Mouse (Mus musculus) forebrain, postnatal 0 days (tissue): ENCODE data around the gene Usp30. TPM values are rescaled to one million over a fixed set of nuclear protein-coding genes. Genes with fewer than 3 reads are reported as not detected.

Source experiments
- ATAC-seq: fragments of 200-750 bp; cut with Nextera tagmentation; 2 replicates; pipeline ENCODE4 v1.8.0; 2017; ENCODE audit warnings: mild to moderate bottlenecking, moderate library complexity
- DNase-seq: peaks from one replicate; pipeline ENCODE4 v3.0.0-alpha.2; 2015
- H3K27ac ChIP-seq: fragments of 300-500 bp; sonication (generic); 2 replicates; pipeline ENCODE4 v1.5.1; 2014; ENCODE audit warnings: low read depth, mild to moderate bottlenecking, antibody characterized with exemption, low read length, moderate library complexity, mixed read lengths
- H3K27me3 ChIP-seq: fragments of 300-500 bp; sonication (generic); 2 replicates; pipeline ENCODE4 v1.6.1; 2014; ENCODE audit warnings: mild to moderate bottlenecking, low read length, mixed read lengths; ENCODE audit not compliant: insufficient read depth
- H3K36me3 ChIP-seq: fragments of 300-500 bp; sonication (generic); 2 replicates; pipeline ENCODE4 v1.6.1; 2014; ENCODE audit warnings: mild to moderate bottlenecking, moderate library complexity; ENCODE audit not compliant: insufficient read depth
- H3K4me1 ChIP-seq: fragments of 300-500 bp; sonication (generic); 2 replicates; pipeline ENCODE4 v1.6.1; 2014; ENCODE audit warnings: antibody characterized with exemption; ENCODE audit not compliant: insufficient read depth
- H3K4me2 ChIP-seq: fragments of 300-500 bp; sonication (generic); 2 replicates; pipeline ENCODE4 v1.6.1; 2014; ENCODE audit warnings: low read depth, mild to moderate bottlenecking, moderate library complexity
- H3K4me3 ChIP-seq: fragments of 300-500 bp; sonication (generic); 2 replicates; pipeline ENCODE4 v1.5.1; 2014; ENCODE audit warnings: low read depth, low read length, mixed read lengths
- H3K9ac ChIP-seq: fragments of 300-500 bp; sonication (generic); 2 replicates; pipeline ENCODE4 v1.6.1; 2014; ENCODE audit warnings: mild to moderate bottlenecking
- H3K9me3 ChIP-seq: fragments of 300-500 bp; sonication (generic); 2 replicates; pipeline ENCODE4 v1.6.1; 2016; ENCODE audit warnings: low read length
- CTCF ChIP-seq: sonication (generic); IDR thresholded peaks from 2 replicates; pipeline ENCODE4 v1.5.1; 2016; ENCODE audit warnings: antibody characterized with exemption, control low read depth, low read depth
- WGBS: fragments of 180-500 bp; shearing (Covaris S2); extraction: QIAGEN DNeasy Blood & Tissue Kit; methylation state at CpG from one replicate; pipeline ENCODE4 v1.1.7; 2014; 5-methylcytosine and 5-hydroxymethylcytosine counted together
- polyA plus RNA-seq: library from polyadenylated mRNA; unstranded; fragments of >200 nt; fragmentation: Nextera tagmentation; extraction: Ambion mirVana; gene quantifications from 2 replicates; pipeline ENCODE4 v1.2.1, GENCODE M21; 2015
- total RNA-seq: library from RNA; depleted of rRNA; stranded (reverse); fragments of >200 nt; gene quantifications from 2 replicates; pipeline ENCODE4 v1.2.3, GENCODE M21; 2014

Gene Usp30
- total and polyA plus RNA-seq, 2 experiments from 2014 or later = 18.0 to 47.7 TPM

DNA sequence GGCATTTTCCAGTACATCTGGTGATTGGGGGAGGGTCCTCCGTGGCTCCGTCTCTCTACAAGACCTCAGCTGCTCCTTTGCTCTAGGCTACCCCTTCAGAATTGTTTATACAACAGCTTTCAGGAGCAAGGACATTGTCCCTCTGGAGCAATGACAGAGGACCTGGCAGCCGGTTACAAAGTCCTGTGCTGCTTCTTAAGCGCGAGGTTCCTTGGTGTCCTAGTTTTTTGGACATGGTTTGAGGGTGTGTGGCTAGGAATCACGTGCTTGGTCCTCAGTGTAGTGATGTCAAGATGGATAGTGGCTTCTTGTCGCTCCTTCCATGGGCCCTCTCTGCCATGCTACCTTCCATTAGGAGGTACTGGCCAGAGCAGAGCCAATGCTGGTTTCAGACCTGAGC is 30.9 kb upstream of the Usp30 start:
- 89% methylated on average over 7 of the region's 7 CpGs for WGBS
- Histone ChIP-seq H3K4me2 (no peak overlapping the region), H3K36me3 (peaks cover 49% of the 10 kb centered on the region), H3K27me3 (no peaks in the 10 kb centered on the region), H3K4me3 (no peak overlapping the region), H3K9ac (no peak overlapping the region), H3K4me1 (no peaks in the 10 kb centered on the region), H3K27ac (no peak overlapping the region), H3K9me3 (no peaks in the 10 kb centered on the region)
- no peak for TF ChIP-seq CTCF
- no peak for ATAC-seq
- DNase-seq = no peak

DNA sequence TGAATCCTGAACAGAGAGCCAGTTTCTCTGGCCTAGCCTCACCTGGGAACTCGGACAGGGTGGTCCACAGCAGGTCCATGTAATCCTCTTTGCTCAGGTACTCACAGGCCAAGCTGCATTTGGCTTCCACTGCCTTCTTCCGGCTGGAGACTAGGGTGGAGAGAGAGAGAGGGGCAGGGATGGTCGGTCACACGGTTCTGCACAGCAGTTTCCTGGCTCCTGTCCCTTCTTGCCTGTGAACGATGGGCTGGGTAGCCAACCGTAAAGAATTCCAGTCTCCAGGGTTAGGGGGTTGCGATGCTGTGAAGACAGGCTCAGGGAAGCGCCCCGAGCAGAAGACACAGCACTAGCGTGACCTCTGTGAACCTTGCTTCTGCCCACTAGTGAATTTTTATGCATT is 30.1 kb upstream of the Usp30 start:
- no peak for DNase-seq
- peaks cover 45% of the 10 kb centered on the region for H3K36me3 ChIP-seq

GRCm38 (mm10) chr5:114040508-114040907 is 24.8 kb upstream of the Usp30 start:
- Histone ChIP-seq H3K27ac (no peak overlapping the region), H3K4me1 (no peaks in the 10 kb centered on the region), H3K36me3 (peaks cover 63% of the 10 kb centered on the region), H3K4me3 (no peak overlapping the region), H3K4me2 (no peak overlapping the region), H3K27me3 (no peaks in the 10 kb centered on the region), H3K9me3 (no peaks in the 10 kb centered on the region), H3K9ac (no peak overlapping the region)
- no peak for DNase-seq
- ATAC-seq = no peak
- 9% methylated on average over 7 of the region's 8 CpGs for WGBS
- no peak for TF ChIP-seq CTCF

More for the DNA sequence above, 30.1 kb upstream of the Usp30 start:
- H3K27ac ChIP-seq = no peak overlapping the region
- no peak for ATAC-seq
- no peaks in the 10 kb centered on the region for H3K27me3 ChIP-seq
- no peaks in the 10 kb centered on the region for H3K4me1 ChIP-seq
- no peak overlapping the region for H3K9ac ChIP-seq
- no peak for TF ChIP-seq CTCF
- whole genome bisulfite sequencing = 51% methylated on average over 10 of the region's 10 CpGs
- H3K4me3 ChIP-seq = no peak overlapping the region
- no peak overlapping the region for H3K4me2 ChIP-seq
- H3K9me3 ChIP-seq = no peaks in the 10 kb centered on the region

GRCm38 (mm10) chr5:114040911-114041310 is 24.4 kb upstream of the Usp30 start:
- ATAC-seq = no peak
- H3K4me2 ChIP-seq = no peak overlapping the region
- H3K4me3 ChIP-seq = no peak overlapping the region
- H3K4me1 ChIP-seq = no peaks in the 10 kb centered on the region
- TF ChIP-seq CTCF = no peak
- no peaks in the 10 kb centered on the region for H3K9me3 ChIP-seq
- peaks cover 63% of the 10 kb centered on the region for H3K36me3 ChIP-seq
- 50% methylated on average over 1 of the region's 1 CpGs for WGBS
- DNase-seq = no peak
- no peak overlapping the region for H3K27ac ChIP-seq
- no peaks in the 10 kb centered on the region for H3K27me3 ChIP-seq
- no peak overlapping the region for H3K9ac ChIP-seq

DNA sequence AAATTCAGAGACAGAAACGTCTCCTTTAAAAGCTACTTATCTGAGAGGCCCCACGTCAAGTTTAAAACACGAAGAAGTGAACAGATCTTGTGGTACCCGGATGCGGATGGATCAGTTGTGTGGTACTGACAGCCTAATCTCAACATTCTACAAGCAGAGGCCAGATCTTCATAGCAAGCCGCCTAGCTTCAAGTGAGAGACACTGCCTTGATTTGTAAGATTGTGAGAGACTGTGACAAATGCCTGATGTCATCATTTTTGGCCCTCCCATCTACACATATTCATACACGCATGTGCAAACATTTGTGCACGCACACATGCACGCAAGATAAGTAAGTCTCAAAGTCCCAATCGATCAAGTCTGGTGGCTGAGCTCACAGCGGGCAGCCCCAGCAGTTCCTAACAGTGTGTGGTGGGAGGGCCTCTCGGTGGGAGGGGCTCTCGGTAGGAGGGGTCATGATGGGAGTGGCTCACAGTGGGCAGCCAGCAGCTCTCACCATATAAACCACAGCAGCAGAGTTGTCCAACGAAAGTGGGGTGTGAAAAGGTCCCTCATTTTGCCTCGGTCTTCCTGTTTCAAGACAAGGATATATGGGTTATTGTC is 23.8 kb upstream of the Usp30 start:
- 0 out of 2 replicates have a peak, but pooled peaks have one; percentile 30 for TF ChIP-seq CTCF
- H3K27ac ChIP-seq = no peak overlapping the region
- no peak overlapping the region for H3K9ac ChIP-seq
- H3K4me2 ChIP-seq = no peak overlapping the region
- peaks cover 68% of the 10 kb centered on the region for H3K36me3 ChIP-seq
- no peak overlapping the region for H3K4me3 ChIP-seq
- ATAC-seq (peak; percentile 61), DNase-seq (peak; percentile 32)
- H3K4me1 ChIP-seq = no peaks in the 10 kb centered on the region
- 22% methylated on average over 15 of the region's 15 CpGs for WGBS
- no peaks in the 10 kb centered on the region for H3K9me3 ChIP-seq
- no peaks in the 10 kb centered on the region for H3K27me3 ChIP-seq

- no peak for ATAC-seq
- 85% methylated on average over 4 of the region's 4 CpGs for WGBS
Measured at GRCm38 (mm10) chr5:114043800-114044199, 21.5 kb upstream of the Usp30 start.

GRCm38 (mm10) chr5:114045134-114045533 is 20.1 kb upstream of the Usp30 start:
- H3K4me1 ChIP-seq = no peaks in the 10 kb centered on the region
- TF ChIP-seq CTCF = peak; percentile 53
- no peak overlapping the region for H3K9ac ChIP-seq
- H3K36me3 ChIP-seq = peaks cover 49% of the 10 kb centered on the region
- H3K27me3 ChIP-seq = no peaks in the 10 kb centered on the region
- ATAC-seq (no peak), DNase-seq (no peak)
- H3K9me3 ChIP-seq = no peaks in the 10 kb centered on the region
- H3K27ac ChIP-seq = no peak overlapping the region
- no peak overlapping the region for H3K4me3 ChIP-seq
- H3K4me2 ChIP-seq = no peak overlapping the region
- 77% methylated on average over 1 of the region's 1 CpGs for WGBS

More at GRCm38 (mm10) chr5:114043800-114044199, 21.5 kb upstream of the Usp30 start:
- TF ChIP-seq CTCF = no peak
- Histone ChIP-seq H3K9me3 (no peaks in the 10 kb centered on the region), H3K4me1 (no peaks in the 10 kb centered on the region), H3K27me3 (no peaks in the 10 kb centered on the region), H3K9ac (no peak overlapping the region), H3K27ac (no peak overlapping the region), H3K36me3 (peaks cover 47% of the 10 kb centered on the region), H3K4me3 (no peak overlapping the region), H3K4me2 (no peak overlapping the region)
- no peak for DNase-seq
